Mouse (Mus musculus) liver, postnatal 0 days (tissue): ENCODE results near the gene Fshb. TPM values are rescaled to one million over a fixed set of nuclear protein-coding genes. Genes with fewer than 3 reads are reported as not detected.

ENCODE experiments used
- ATAC-seq: fragments of 200-750 bp; cut with Nextera tagmentation; 2 replicates; pipeline ENCODE4 v1.8.0; 2017; ENCODE audit warnings: mild to moderate bottlenecking, moderate library complexity
- DNase-seq: peaks from one replicate; pipeline ENCODE4 v3.0.0-alpha.2; 2016
- H3K27ac ChIP-seq: fragments of 300-500 bp; sonication (generic); 2 replicates; pipeline ENCODE4 v1.5.1; 2014; ENCODE audit warnings: antibody characterized with exemption, moderate library complexity, mild to moderate bottlenecking, low read depth
- H3K27me3 ChIP-seq: fragments of 300-500 bp; sonication (generic); 2 replicates; pipeline ENCODE4 v1.6.1; 2014; ENCODE audit warnings: low read length, control low read depth, mixed read lengths; ENCODE audit not compliant: insufficient read depth
- H3K36me3 ChIP-seq: fragments of 300-500 bp; sonication (generic); replicated peaks from 2 replicates; pipeline ENCODE4 v1.6.1; 2014; ENCODE audit warnings: mild to moderate bottlenecking, control low read depth, low read length, moderate library complexity, mixed read lengths; ENCODE audit not compliant: insufficient read depth
- H3K4me1 ChIP-seq: fragments of 300-500 bp; sonication (generic); 2 replicates; pipeline ENCODE4 v1.6.1; 2014; ENCODE audit warnings: antibody characterized with exemption, mild to moderate bottlenecking, control low read depth; ENCODE audit not compliant: insufficient read depth
- H3K4me2 ChIP-seq: fragments of 300-500 bp; sonication (generic); 2 replicates; pipeline ENCODE4 v1.6.1; 2014; ENCODE audit warnings: low read depth, mild to moderate bottlenecking, low read length, moderate library complexity, mixed read lengths
- H3K4me3 ChIP-seq: fragments of 300-500 bp; sonication (generic); 2 replicates; pipeline ENCODE4 v1.5.1; 2014; ENCODE audit warnings: low read depth, low read length
- H3K9ac ChIP-seq: fragments of 300-500 bp; sonication (generic); replicated peaks from 2 replicates; pipeline ENCODE4 v1.6.1; 2014; ENCODE audit warnings: mild to moderate bottlenecking, moderate library complexity
- H3K9me3 ChIP-seq: fragments of 300-500 bp; sonication (generic); 2 replicates; pipeline ENCODE4 v1.6.1; 2016; ENCODE audit warnings: mild to moderate bottlenecking, control low read depth, low read length, mixed read lengths
- CTCF ChIP-seq: sonication (generic); IDR thresholded peaks from 2 replicates; pipeline ENCODE4 v1.5.1; 2016; ENCODE audit warnings: antibody characterized with exemption, low read depth
- EP300 ChIP-seq: IDR thresholded peaks from 2 replicates; pipeline ENCODE4 v1.6.1; 2016; ENCODE audit warnings: antibody characterized with exemption, low read depth, mild to moderate bottlenecking
- WGBS: fragments of 180-500 bp; shearing (Covaris S2); extraction: QIAGEN DNeasy Blood & Tissue Kit; methylation state at CpG from one replicate; pipeline ENCODE4 v1.1.7; 2014; ENCODE audit not compliant: insufficient replicate concordance; 5-methylcytosine and 5-hydroxymethylcytosine counted together
- polyA plus RNA-seq: library from polyadenylated mRNA; unstranded; fragments of >200 nt; fragmentation: Nextera tagmentation; extraction: Ambion mirVana; gene quantifications from 2 replicates; pipeline ENCODE4 v1.2.1, GENCODE M21; 2015

Fshb gene
- not detected in 2 replicates for polyA plus RNA-seq

DNA sequence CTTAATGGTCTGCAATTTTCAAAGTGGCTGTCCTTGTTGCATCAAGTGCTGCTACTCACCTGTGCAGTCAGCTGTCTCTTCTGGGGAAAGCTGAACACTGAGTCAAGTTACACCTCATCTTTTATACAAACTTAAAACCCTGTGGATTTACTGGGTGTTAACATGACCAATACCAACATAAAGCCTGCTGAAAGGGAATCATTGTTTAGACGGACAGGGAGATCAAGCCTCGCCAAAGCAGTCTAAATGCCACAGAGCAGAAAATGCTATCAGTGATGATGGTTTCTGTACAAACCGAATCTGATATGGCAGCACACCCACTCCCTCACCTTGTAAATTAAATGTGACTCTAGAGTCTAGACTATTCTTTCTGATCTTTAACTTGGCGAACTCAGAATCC lies at the start of gene Fshb:
Fshb (minus strand) TSS at position 101 of the 400 bp plus-strand sequence.
- ATAC-seq = no peak
- Histone ChIP-seq H3K9me3 (no peaks in the 10 kb centered on the region), H3K4me1 (no peaks in the 10 kb centered on the region), H3K4me2 (no peak within 1 kb of the TSS), H3K27me3 (no peaks in the 10 kb centered on the region), H3K27ac (no peak within 1 kb of the TSS), H3K36me3 (no peaks in the 10 kb centered on the region), H3K4me3 (no peak within 1 kb of the TSS), H3K9ac (no peak within 1 kb of the TSS)
- no peak for DNase-seq
- WGBS = 67% methylated on average over 4 of the region's 4 CpGs
- TF ChIP-seq EP300 = no peak
- no peak for TF ChIP-seq CTCF

- no peak overlapping the region for H3K4me3 ChIP-seq
- H3K27ac ChIP-seq = no peak overlapping the region
- H3K27me3 ChIP-seq = no peaks in the 10 kb centered on the region
- H3K9ac ChIP-seq = no peak overlapping the region
- no peak for TF ChIP-seq EP300
- TF ChIP-seq CTCF = no peak
- DNase-seq = no peak
- ATAC-seq = no peak
- H3K4me2 ChIP-seq = no peak overlapping the region
- H3K9me3 ChIP-seq = no peaks in the 10 kb centered on the region
- WGBS = 43% methylated on average over 2 of the region's 2 CpGs
- no peaks in the 10 kb centered on the region for H3K4me1 ChIP-seq
- no peaks in the 10 kb centered on the region for H3K36me3 ChIP-seq
Measured at GRCm38 (mm10) chr2:107084256-107084655, 24.8 kb upstream of the Fshb start.

GRCm38 (mm10) chr2:107083071-107083885 lies 23.8 kb upstream of the Fshb start:
- 53% methylated on average over 14 of the region's 14 CpGs for WGBS
- H3K9ac ChIP-seq = no peak overlapping the region
- no peaks in the 10 kb centered on the region for H3K9me3 ChIP-seq
- DNase-seq (no peak), ATAC-seq (no peak)
- H3K4me2 ChIP-seq = no peak overlapping the region
- H3K4me3 ChIP-seq = no peak overlapping the region
- no peaks in the 10 kb centered on the region for H3K4me1 ChIP-seq
- no peaks in the 10 kb centered on the region for H3K27me3 ChIP-seq
- H3K27ac ChIP-seq = no peak overlapping the region
- H3K36me3 ChIP-seq = no peaks in the 10 kb centered on the region
- TF ChIP-seq CTCF (peak; percentile 63), EP300 (no peak)

DNA sequence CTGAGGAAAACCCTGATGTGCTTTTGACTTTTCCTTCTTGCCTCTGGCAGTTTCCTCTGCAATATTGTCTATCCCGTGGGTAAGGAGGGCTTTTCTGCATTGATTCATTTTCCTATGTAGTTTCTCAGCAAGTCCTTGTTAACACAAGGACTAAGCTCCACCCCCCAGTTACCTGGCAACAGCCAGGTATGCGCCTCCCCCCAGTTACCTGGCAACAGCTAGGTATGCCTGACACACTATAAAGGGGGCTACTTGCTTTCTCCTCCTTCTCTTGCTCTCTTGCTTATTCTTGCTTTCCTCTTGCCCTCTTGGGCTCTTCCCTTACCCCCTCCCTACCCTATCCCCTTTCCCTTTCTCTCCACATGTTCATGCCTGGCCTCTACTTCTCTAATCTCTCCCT lies 3.8 kb upstream of the Fshb start:
- no peak overlapping the region for H3K4me2 ChIP-seq
- no peaks in the 10 kb centered on the region for H3K36me3 ChIP-seq
- H3K4me1 ChIP-seq = no peaks in the 10 kb centered on the region
- H3K27ac ChIP-seq = no peak overlapping the region
- H3K9ac ChIP-seq = no peak overlapping the region
- no peak overlapping the region for H3K4me3 ChIP-seq
- DNase-seq (no peak), ATAC-seq (no peak)
- no peaks in the 10 kb centered on the region for H3K27me3 ChIP-seq
- TF ChIP-seq EP300 (no peak), CTCF (no peak)
- H3K9me3 ChIP-seq = no peaks in the 10 kb centered on the region
- WGBS = 29% methylated on average over 2 of the region's 2 CpGs

GRCm38 (mm10) chr2:107045955-107046354 lies 13.5 kb downstream of the Fshb start:
- ATAC-seq (no peak), DNase-seq (no peak)
- Histone ChIP-seq H3K9me3 (no peaks in the 10 kb centered on the region), H3K4me3 (no peak overlapping the region), H3K4me1 (no peaks in the 10 kb centered on the region), H3K36me3 (no peaks in the 10 kb centered on the region), H3K27ac (no peak overlapping the region), H3K9ac (no peak overlapping the region), H3K4me2 (no peak overlapping the region), H3K27me3 (no peaks in the 10 kb centered on the region)
- no peak for TF ChIP-seq CTCF
- TF ChIP-seq EP300 = no peak

DNA sequence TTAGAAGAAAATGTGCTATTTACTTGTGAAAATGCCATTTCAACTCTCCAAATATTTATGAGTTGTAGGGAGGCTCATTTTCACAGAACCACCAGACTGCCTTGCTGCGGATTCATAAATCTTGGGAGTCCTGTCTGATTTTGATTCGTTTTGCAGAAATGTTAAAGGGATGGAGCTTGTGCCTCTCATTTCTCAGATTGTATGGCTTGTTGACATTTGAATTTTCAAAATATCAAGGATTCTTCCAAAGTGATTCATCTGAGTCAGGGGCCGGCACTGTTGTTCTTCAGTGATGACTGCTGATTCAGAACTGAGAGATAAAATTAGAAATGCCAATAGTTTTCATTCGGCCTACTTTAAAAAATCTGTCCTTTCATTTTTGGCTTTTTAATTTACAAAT lies 18.6 kb downstream of the Fshb start:
- no peak overlapping the region for H3K4me2 ChIP-seq
- no peak overlapping the region for H3K9ac ChIP-seq
- no peaks in the 10 kb centered on the region for H3K36me3 ChIP-seq
- no peaks in the 10 kb centered on the region for H3K9me3 ChIP-seq
- TF ChIP-seq CTCF (no peak), EP300 (no peak)
- ATAC-seq = no peak
- no peak overlapping the region for H3K4me3 ChIP-seq
- DNase-seq = no peak
- no peak overlapping the region for H3K27ac ChIP-seq
- no peaks in the 10 kb centered on the region for H3K27me3 ChIP-seq
- H3K4me1 ChIP-seq = no peaks in the 10 kb centered on the region
- 72% methylated on average over 4 of the region's 4 CpGs for WGBS
